Mouse (Mus musculus) liver, embryonic 15.5 days (tissue): ENCODE results near the gene Mast4. TPM values are rescaled to one million over a fixed set of nuclear protein-coding genes. Genes with fewer than 3 reads are reported as not detected.

Source experiments
- ATAC-seq: fragments of 200-750 bp; cut with Nextera tagmentation; 2 replicates; pipeline ENCODE4 v1.8.0; 2017; ENCODE audit warnings: moderate number of reproducible peaks, mild to moderate bottlenecking, moderate library complexity; ENCODE audit not compliant: insufficient read depth
- H3K27ac ChIP-seq: fragments of 300-500 bp; sonication (generic); replicated peaks from 2 replicates; pipeline ENCODE4 v1.5.1; 2015; ENCODE audit warnings: mild to moderate bottlenecking, inconsistent platforms
- H3K27me3 ChIP-seq: fragments of 300-500 bp; sonication (generic); 2 replicates; pipeline ENCODE4 v1.6.1; 2015; ENCODE audit warnings: mild to moderate bottlenecking, inconsistent platforms
- H3K36me3 ChIP-seq: fragments of 300-500 bp; sonication (generic); replicated peaks from 2 replicates; pipeline ENCODE4 v1.6.1; 2015; ENCODE audit warnings: moderate library complexity, mild to moderate bottlenecking, inconsistent platforms
- H3K4me1 ChIP-seq: fragments of 300-500 bp; sonication (generic); replicated peaks from 2 replicates; pipeline ENCODE4 v1.6.1; 2015; ENCODE audit warnings: inconsistent platforms
- H3K4me2 ChIP-seq: fragments of 300-500 bp; sonication (generic); 2 replicates; pipeline ENCODE4 v1.6.1; 2015; ENCODE audit warnings: moderate library complexity, mild to moderate bottlenecking, inconsistent platforms
- H3K4me3 ChIP-seq: fragments of 300-500 bp; sonication (generic); replicated peaks from 2 replicates; pipeline ENCODE4 v1.5.1; 2015; ENCODE audit warnings: mild to moderate bottlenecking, inconsistent platforms
- H3K9ac ChIP-seq: fragments of 300-500 bp; sonication (generic); 2 replicates; pipeline ENCODE4 v1.6.1; 2015; ENCODE audit warnings: moderate library complexity, mild to moderate bottlenecking, inconsistent platforms
- H3K9me3 ChIP-seq: fragments of 300-500 bp; sonication (generic); replicated peaks from 2 replicates; pipeline ENCODE4 v1.6.1; 2016; ENCODE audit warnings: inconsistent platforms
- WGBS: fragments of 180-500 bp; shearing (Covaris S2); methylation state at CpG from one replicate; pipeline ENCODE4 v1.1.7; 2015; ENCODE audit warnings: mixed read lengths; ENCODE audit not compliant: insufficient replicate concordance; 5-methylcytosine and 5-hydroxymethylcytosine counted together
- polyA plus RNA-seq: library from polyadenylated mRNA; unstranded; fragments of >200 nt; fragmentation: Nextera tagmentation; extraction: Ambion mirVana; gene quantifications from 2 replicates; pipeline ENCODE4 v1.2.1, GENCODE M21; 2015

The Mast4 gene
- polyA plus RNA-seq, 1 experiment from 2014 or later, result 2.1 TPM

GRCm38 (mm10) chr13:102896322-102896721 is 438.0 kb downstream of the Mast4 start:
- Histone ChIP-seq H3K27ac (no peak overlapping the region), H3K36me3 (no peaks in the 10 kb centered on the region), H3K4me2 (no peak overlapping the region), H3K4me1 (peaks cover 11% of the 10 kb centered on the region), H3K27me3 (no peaks in the 10 kb centered on the region), H3K4me3 (no peak overlapping the region), H3K9me3 (no peaks in the 10 kb centered on the region), H3K9ac (no peak overlapping the region)
- no peak for ATAC-seq

GRCm38 (mm10) chr13:102895894-102896293 is 438.4 kb downstream of the Mast4 start:
- Histone ChIP-seq H3K27ac (no peak overlapping the region), H3K36me3 (no peaks in the 10 kb centered on the region), H3K4me1 (peaks cover 14% of the 10 kb centered on the region), H3K4me3 (no peak overlapping the region), H3K9ac (no peak overlapping the region), H3K4me2 (no peak overlapping the region), H3K9me3 (no peaks in the 10 kb centered on the region), H3K27me3 (no peaks in the 10 kb centered on the region)
- ATAC-seq, result no peak
- WGBS, result 34% methylated on average over 6 of the region's 6 CpGs

GRCm38 (mm10) chr13:102894287-102895234 is 439.7 kb downstream of the Mast4 start:
- Histone ChIP-seq H3K27ac (no peak overlapping the region), H3K9ac (no peak overlapping the region), H3K36me3 (no peaks in the 10 kb centered on the region), H3K4me2 (no peak overlapping the region), H3K4me1 (peaks cover 14% of the 10 kb centered on the region), H3K27me3 (no peaks in the 10 kb centered on the region), H3K9me3 (no peaks in the 10 kb centered on the region), H3K4me3 (no peak overlapping the region)
- 58% methylated on average over 15 of the region's 15 CpGs for WGBS
- ATAC-seq, result no peak

- Histone ChIP-seq H3K4me2 (no peak overlapping the region), H3K27ac (no peak overlapping the region), H3K36me3 (no peaks in the 10 kb centered on the region), H3K4me3 (no peak overlapping the region), H3K27me3 (no peaks in the 10 kb centered on the region), H3K9me3 (no peaks in the 10 kb centered on the region), H3K9ac (no peak overlapping the region), H3K4me1 (peaks cover 4% of the 10 kb centered on the region; the same call in 1 of the 2 replicates)
- WGBS, result 45% methylated on average over 3 of the region's 3 CpGs
- no peak for ATAC-seq
These were observed 441.5 kb downstream of the Mast4 start for GRCm38 (mm10) chr13:102892783-102893182.

- WGBS, result 72% methylated on average over 10 of the region's 10 CpGs
- no peaks in the 10 kb centered on the region for H3K36me3 ChIP-seq
- no peaks in the 10 kb centered on the region for H3K9me3 ChIP-seq
- no peaks in the 10 kb centered on the region for H3K27me3 ChIP-seq
- H3K9ac ChIP-seq, result no peak overlapping the region
- H3K4me1 ChIP-seq, result peaks cover 4% of the 10 kb centered on the region; the same call in 1 of the 2 replicates
- no peak overlapping the region for H3K27ac ChIP-seq
- no peak overlapping the region for H3K4me3 ChIP-seq
- ATAC-seq, result no peak
- no peak overlapping the region for H3K4me2 ChIP-seq
These were observed 444.3 kb downstream of the Mast4 start for GRCm38 (mm10) chr13:102889989-102890388.

GRCm38 (mm10) chr13:102889537-102889936 is 444.8 kb downstream of the Mast4 start:
- Histone ChIP-seq H3K4me1 (peaks cover 4% of the 10 kb centered on the region; the same call in 1 of the 2 replicates), H3K27ac (no peak overlapping the region), H3K9me3 (no peaks in the 10 kb centered on the region), H3K4me3 (no peak overlapping the region), H3K4me2 (no peak overlapping the region), H3K27me3 (no peaks in the 10 kb centered on the region), H3K9ac (no peak overlapping the region), H3K36me3 (no peaks in the 10 kb centered on the region)
- 77% methylated on average over 13 of the region's 13 CpGs for WGBS
- no peak for ATAC-seq

GRCm38 (mm10) chr13:102888895-102889490 is 445.3 kb downstream of the Mast4 start:
- H3K27me3 ChIP-seq, result no peaks in the 10 kb centered on the region
- ATAC-seq, result no peak
- H3K9me3 ChIP-seq, result no peaks in the 10 kb centered on the region
- no peak overlapping the region for H3K4me2 ChIP-seq
- WGBS, result 48% methylated on average over 15 of the region's 15 CpGs
- no peak overlapping the region for H3K27ac ChIP-seq
- H3K4me3 ChIP-seq, result no peak overlapping the region
- no peak overlapping the region for H3K9ac ChIP-seq
- H3K36me3 ChIP-seq, result no peaks in the 10 kb centered on the region
- peaks cover 4% of the 10 kb centered on the region; the same call in 1 of the 2 replicates for H3K4me1 ChIP-seq

GRCm38 (mm10) chr13:102888211-102888610 is 446.1 kb downstream of the Mast4 start:
- Histone ChIP-seq H3K27me3 (no peaks in the 10 kb centered on the region), H3K27ac (no peak overlapping the region), H3K4me3 (no peak overlapping the region), H3K36me3 (no peaks in the 10 kb centered on the region), H3K9me3 (no peaks in the 10 kb centered on the region), H3K4me2 (no peak overlapping the region), H3K9ac (no peak overlapping the region), H3K4me1 (peaks cover 4% of the 10 kb centered on the region; the same call in 1 of the 2 replicates)
- WGBS, result 74% methylated on average over 8 of the region's 8 CpGs
- no peak for ATAC-seq

GRCm38 (mm10) chr13:102887534-102887933 is 446.8 kb downstream of the Mast4 start:
- no peak overlapping the region for H3K4me3 ChIP-seq
- H3K4me1 ChIP-seq, result peaks cover 4% of the 10 kb centered on the region; the same call in 1 of the 2 replicates
- WGBS, result 77% methylated on average over 13 of the region's 13 CpGs
- no peaks in the 10 kb centered on the region for H3K9me3 ChIP-seq
- no peaks in the 10 kb centered on the region for H3K36me3 ChIP-seq
- no peak for ATAC-seq
- H3K27ac ChIP-seq, result no peak overlapping the region
- H3K4me2 ChIP-seq, result no peak overlapping the region
- H3K9ac ChIP-seq, result no peak overlapping the region
- H3K27me3 ChIP-seq, result no peaks in the 10 kb centered on the region

- Histone ChIP-seq H3K36me3 (no peaks in the 10 kb centered on the region), H3K4me1 (peaks cover 4% of the 10 kb centered on the region; the same call in 1 of the 2 replicates), H3K4me2 (no peak overlapping the region), H3K27me3 (no peaks in the 10 kb centered on the region), H3K9me3 (no peaks in the 10 kb centered on the region), H3K4me3 (no peak overlapping the region), H3K27ac (no peak overlapping the region), H3K9ac (no peak overlapping the region)
- WGBS, result 58% methylated on average over 8 of the region's 8 CpGs
- no peak for ATAC-seq
These were observed 447.5 kb downstream of the Mast4 start for GRCm38 (mm10) chr13:102886788-102887187.

- Histone ChIP-seq H3K4me3 (no peak overlapping the region), H3K27ac (no peak overlapping the region), H3K4me2 (no peak overlapping the region), H3K27me3 (no peaks in the 10 kb centered on the region), H3K36me3 (no peaks in the 10 kb centered on the region), H3K9ac (no peak overlapping the region), H3K4me1 (peaks cover 4% of the 10 kb centered on the region; the same call in 1 of the 2 replicates), H3K9me3 (no peaks in the 10 kb centered on the region)
- 51% methylated on average over 4 of the region's 4 CpGs for WGBS
- ATAC-seq, result no peak
These were observed 448.1 kb downstream of the Mast4 start for GRCm38 (mm10) chr13:102886147-102886546.
